In the genomic region with DNA sequence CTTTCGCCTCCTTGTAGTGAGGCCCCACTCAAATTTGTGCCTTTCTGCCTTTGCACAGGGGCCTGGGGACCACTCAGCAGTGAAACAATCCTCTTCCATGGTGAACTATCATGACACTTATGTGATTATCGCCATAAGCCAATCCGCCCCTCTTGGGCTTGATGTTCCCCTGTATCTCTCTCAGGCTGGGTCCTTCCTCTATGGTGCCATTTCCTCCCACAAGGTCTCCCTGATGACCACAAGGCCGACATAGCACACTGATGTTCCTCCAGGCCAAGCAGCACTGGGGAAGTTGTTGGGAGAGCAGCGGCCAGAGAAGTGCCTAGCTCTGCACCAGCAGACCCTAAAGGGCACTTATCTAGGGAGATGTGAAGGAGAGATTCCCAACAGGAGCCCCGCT, we compare ENCODE assay signal across 14 mouse cellular contexts. TPM values are rescaled to one million over a fixed set of nuclear protein-coding genes. Genes with fewer than 3 reads are reported as not detected.
DNase-seq lines count a peak whose midpoint lies in the region; ATAC-seq and TF ChIP-seq lines count a peak whose summit lies in the region.
"Had no signal": no experiment of that assay in that cellular context is flagged by ENCODE, and none has a peak within 500 bp of the region (broad histone marks: within the 10 kb centered on the region; RNA-seq: fewer than 3 reads in every experiment).

No protein-coding gene starts in this region.

- peak overlapping the region; percentile 98 for H3K4me2 ChIP-seq in liver, embryonic 11.5 days
- H3K4me2 ChIP-seq: limb, embryonic 12.5 days; midbrain, embryonic 12.5 days had no signal

- peak overlapping the region; percentile 100 for H3K27ac ChIP-seq in gastrocnemius, adult 2 months
- peak overlapping the region; percentile 33; the same call in 1 of the 2 replicates for H3K27ac ChIP-seq in spleen, adult 2 months (ENCODE audit: insufficient read depth, low read length)
- H3K27ac ChIP-seq in liver, embryonic 11.5 days (ENCODE audit: low read depth, low read length), result peak overlapping the region; percentile 84
- H3K27ac ChIP-seq: limb, embryonic 12.5 days; midbrain, embryonic 12.5 days had no signal

- intact Hi-C loops in gastrocnemius, adult 2 months (cut with DNase I), result no loop called here

- DNase-seq in gastrocnemius, adult 2 months, result peak; percentile 31
- DNase-seq in gastrocnemius, postnatal 25 days, result no peak
- DNase-seq in spleen, adult 2 months (ENCODE audit: low read depth in 1 of 2, low spot score in 2 of 2), result no peak
- no peak for DNase-seq in spleen, postnatal 14 days (ENCODE audit: low spot score in 2 of 2)
- DNase-seq in liver, embryonic 11.5 days (ENCODE audit: low spot score), result no peak
- no peak for DNase-seq in kidney, postnatal 36 days
- no peak for DNase-seq in ovary, postnatal 10 days (ENCODE audit: low spot score)
- DNase-seq: adrenal gland, adult 8-10 months; B cell, adult 2 months; kidney, adult 8-10 months had no signal

- H3K4me1 ChIP-seq in spleen, adult 2 months (ENCODE audit: control insufficient read depth, insufficient read depth, insufficient read length), result peaks cover 6% of the 10 kb centered on the region
- H3K4me1 ChIP-seq in liver, embryonic 11.5 days (replicated peaks; ENCODE audit: control insufficient read depth, insufficient read depth, low read length), result peaks cover 67% of the 10 kb centered on the region

- 60% methylated on average over 6 of the region's 6 CpGs for WGBS in spleen, adult 2 months
- 53% methylated on average over 6 of the region's 6 CpGs for WGBS in liver, embryonic 11.5 days

- no peak for TF ChIP-seq CTCF in gastrocnemius, adult 2 months (IDR thresholded peaks at IDR 0.05)
- TF ChIP-seq CTCF in spleen, adult 2 months (IDR thresholded peaks at IDR 0.05; ENCODE audit: extremely low read depth, insufficient read depth, insufficient read length, insufficient replicate concordance), result no peak

- peak overlapping the region; percentile 78 for H3K4me3 ChIP-seq in gastrocnemius, adult 2 months
- no peak overlapping the region for H3K4me3 ChIP-seq in spleen, adult 2 months (ENCODE audit: extremely low read depth, insufficient read depth, insufficient read length)
- peak overlapping the region; percentile 22; the same call in 1 of the 2 replicates for H3K4me3 ChIP-seq in liver, embryonic 11.5 days (ENCODE audit: low read depth, low read length)
- H3K4me3 ChIP-seq: limb, embryonic 12.5 days; midbrain, embryonic 12.5 days had no signal

- H3K9ac ChIP-seq in liver, embryonic 11.5 days (ENCODE audit: low read depth, low read length), result no peak overlapping the region
- H3K9ac ChIP-seq: limb, embryonic 12.5 days; midbrain, embryonic 12.5 days had no signal

- H3K9me3 ChIP-seq in liver, embryonic 11.5 days (ENCODE audit: control insufficient read depth, low read length), result no peaks in the 10 kb centered on the region
- H3K9me3 ChIP-seq: limb, embryonic 12.5 days; midbrain, embryonic 12.5 days had no signal

- no peaks in the 10 kb centered on the region for H3K27me3 ChIP-seq in spleen, adult 2 months (ENCODE audit: control insufficient read depth, insufficient read depth, low read length)
- no peaks in the 10 kb centered on the region for H3K27me3 ChIP-seq in liver, embryonic 11.5 days (replicated peaks; ENCODE audit: control insufficient read depth, insufficient read depth, low read length)
- H3K27me3 ChIP-seq: limb, embryonic 12.5 days; midbrain, embryonic 12.5 days had no signal

- TF ChIP-seq POLR2A in spleen, adult 2 months (IDR thresholded peaks at IDR 0.05; ENCODE audit: low read depth, low read length), result no peak

- peaks cover 7% of the 10 kb centered on the region; the same call in 1 of the 2 replicates for H3K36me3 ChIP-seq in spleen, adult 2 months (ENCODE audit: control insufficient read depth, insufficient read depth, low read length)
- H3K36me3 ChIP-seq in liver, embryonic 11.5 days (ENCODE audit: control insufficient read depth, insufficient read depth, low read length), result peaks cover 26% of the 10 kb centered on the region

- ATAC-seq in liver, embryonic 11.5 days (replicated peaks; ENCODE audit: low FRiP score), result no peak; the same call in 1 of the 2 replicates
- peak; percentile 20 for ATAC-seq in megakaryocyte progenitor cell, adult 5-6 weeks (replicated peaks; ENCODE audit: poor library complexity)
- ATAC-seq: lung, postnatal 0 days had no signal

RNA-seq across cellular contexts. Expression of a gene that starts 4.1 kb away (rescaled TPM):
- total RNA-seq in gastrocnemius, adult 2 months (2021), result 100 to 1,000 TPM; 150 to 203 TPM
- total RNA-seq in gastrocnemius, postnatal 25 days (2021), result 100 to 1,000 TPM; 130 to 154 TPM
- 21.0 and 25.6 TPM in 2 replicates for polyA plus RNA-seq in spleen, adult 2 months (2012; rRNA removed)
- polyA plus RNA-seq in liver, embryonic 11.5 days (2014; fragmentation: Nextera tagmentation; extraction: Ambion mirVana), result 32.9 and 33.3 TPM in 2 replicates
- total RNA-seq in megakaryocyte progenitor cell, adult 5-6 weeks (2015), result 1.1 and 1.4 TPM in 2 replicates
- total RNA-seq in megakaryocyte progenitor cell, adult 5-6 weeks (2017), result 1.8 and 4.6 TPM in 2 replicates

Comparison
In these comparisons a context has a peak if more than half of its experiments do, and no peak if none do; other contexts are left out.
1. H3K27ac ChIP-seq: peak in every context shown above with its lines; median percentile 100 in gastrocnemius, adult 2 months; 84 in liver, embryonic 11.5 days; 33 in spleen, adult 2 months.
2. RNA of a gene that starts 4.1 kb away (total RNA-seq): 150 to 203 TPM in gastrocnemius, adult 2 months and 130 to 154 TPM in gastrocnemius, postnatal 25 days; 1.1 to 4.6 TPM in megakaryocyte progenitor cell, adult 5-6 weeks; every median in the first group is over 10 times any median in the second.